Mouse (Mus musculus) frontal cortex, postnatal 14 days (tissue): ENCODE measurements around the gene Ppp1r27.
"Not testable (repeated sequence)": the region's sequence is repeated elsewhere in the genome, so short reads cannot be mapped to it uniquely, and the experiment has no call there.

Source experiments
- DNase-seq, 2 experiments: peaks; one replicate each; pipeline ENCODE4 v3.0.0; 2022; ENCODE audit warnings: low spot score in 2 of 2

Ppp1r27 gene

DNA sequence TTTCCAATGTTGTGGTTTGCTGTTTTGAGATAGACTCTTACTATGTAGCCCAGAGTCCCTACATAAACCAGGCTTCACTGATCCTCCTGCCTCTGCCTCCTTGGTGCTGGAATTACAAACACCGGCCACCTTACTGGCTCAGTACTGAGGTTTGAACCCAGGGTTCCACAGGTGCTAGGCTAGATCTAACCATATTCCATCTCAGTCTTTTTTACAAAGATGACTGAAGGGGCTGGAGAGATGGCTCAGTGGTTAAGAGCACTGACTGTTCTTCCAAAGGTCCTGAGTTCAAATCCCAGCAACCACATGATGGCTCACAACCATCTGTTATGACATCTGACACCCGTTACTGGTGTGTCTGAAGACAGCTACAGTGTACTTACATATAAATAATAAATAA lies 36.7 kb downstream of the Ppp1r27 start:
- DNase-seq = not testable (repeated sequence)

DNA sequence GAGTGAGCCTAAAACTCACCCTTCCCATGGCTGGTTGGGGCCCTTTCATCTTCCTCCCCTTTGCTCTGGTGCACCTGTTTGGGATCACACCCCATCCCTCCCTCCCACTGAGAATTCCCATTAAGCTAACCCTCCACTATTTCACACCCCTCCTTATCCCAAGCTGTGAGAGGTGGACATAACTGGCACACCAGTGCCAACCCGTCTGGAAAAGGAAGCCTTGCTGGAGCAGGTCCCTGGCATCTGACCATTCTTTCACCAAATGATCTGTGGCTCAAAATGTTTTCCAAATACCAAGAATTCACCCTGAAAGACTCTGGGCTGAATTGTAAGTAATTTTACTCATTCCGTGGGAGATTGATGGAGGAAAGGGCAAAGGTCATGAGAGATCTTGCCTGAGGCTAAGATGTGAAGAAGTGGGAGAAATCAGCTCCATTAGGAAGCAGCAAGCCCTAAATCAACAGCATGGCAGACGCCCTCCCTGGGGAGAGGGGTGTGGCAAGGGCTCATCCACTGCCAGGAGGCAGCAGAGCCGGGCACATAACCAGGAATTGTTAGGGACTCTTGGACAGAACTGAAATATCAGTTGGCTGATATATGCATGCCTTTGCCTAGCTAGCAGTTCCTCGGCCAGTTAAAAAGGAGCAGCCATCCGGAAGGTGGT lies 38.0 kb downstream of the Ppp1r27 start:
- DNase-seq = no peak

DNA sequence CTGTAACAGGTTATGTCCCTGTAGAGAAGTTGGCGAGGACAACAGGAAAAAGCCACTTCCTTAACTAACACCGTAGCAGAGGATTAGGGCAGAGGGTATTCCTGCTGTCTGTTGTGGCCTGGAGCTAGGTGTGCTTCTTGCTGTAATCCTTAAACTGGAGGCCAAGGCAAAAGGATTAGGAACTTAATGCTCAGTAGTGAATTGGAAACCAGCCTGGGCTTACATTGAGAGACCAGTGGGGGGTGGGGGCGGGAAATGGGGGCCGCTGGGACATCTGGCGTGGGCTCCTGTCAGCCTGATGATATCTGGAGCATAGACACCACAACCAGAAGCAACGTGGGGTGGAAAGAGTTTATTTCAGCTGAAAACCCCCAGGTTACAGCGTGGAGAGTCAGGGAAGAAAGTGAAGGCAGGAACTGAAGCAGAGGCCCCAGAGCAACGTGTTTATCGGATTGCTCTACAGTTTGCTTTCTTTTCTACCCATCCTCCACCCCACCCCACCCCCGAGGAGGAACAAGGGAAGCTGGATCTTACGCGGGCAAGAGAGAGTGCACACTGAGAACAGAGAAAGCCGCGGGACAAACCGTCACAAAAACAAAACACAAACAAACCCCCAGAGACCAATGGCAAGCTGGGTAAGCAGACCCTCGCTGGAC lies 40.4 kb downstream of the Ppp1r27 start:
- DNase-seq = no peak

DNA sequence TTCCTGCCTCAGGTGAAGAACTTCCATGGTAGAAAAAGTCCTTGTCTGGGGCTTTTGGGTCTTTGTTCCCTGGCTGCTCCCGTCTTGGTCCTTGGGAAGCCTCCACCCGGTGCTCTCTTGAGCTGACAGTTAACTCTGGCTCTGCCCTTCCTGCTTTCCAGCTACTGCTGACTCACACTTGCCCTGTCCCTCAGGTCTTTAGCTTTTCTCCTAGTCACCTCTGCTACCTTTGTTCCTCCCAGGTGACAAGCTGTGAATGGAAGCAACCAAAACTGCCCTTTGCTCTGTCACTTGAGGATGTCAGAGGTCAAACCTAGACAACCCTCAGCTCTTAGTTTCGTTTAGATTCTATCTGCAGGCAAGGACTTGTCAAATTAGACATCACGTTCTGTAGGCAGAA lies 41.0 kb downstream of the Ppp1r27 start:
- no peak for DNase-seq

DNA sequence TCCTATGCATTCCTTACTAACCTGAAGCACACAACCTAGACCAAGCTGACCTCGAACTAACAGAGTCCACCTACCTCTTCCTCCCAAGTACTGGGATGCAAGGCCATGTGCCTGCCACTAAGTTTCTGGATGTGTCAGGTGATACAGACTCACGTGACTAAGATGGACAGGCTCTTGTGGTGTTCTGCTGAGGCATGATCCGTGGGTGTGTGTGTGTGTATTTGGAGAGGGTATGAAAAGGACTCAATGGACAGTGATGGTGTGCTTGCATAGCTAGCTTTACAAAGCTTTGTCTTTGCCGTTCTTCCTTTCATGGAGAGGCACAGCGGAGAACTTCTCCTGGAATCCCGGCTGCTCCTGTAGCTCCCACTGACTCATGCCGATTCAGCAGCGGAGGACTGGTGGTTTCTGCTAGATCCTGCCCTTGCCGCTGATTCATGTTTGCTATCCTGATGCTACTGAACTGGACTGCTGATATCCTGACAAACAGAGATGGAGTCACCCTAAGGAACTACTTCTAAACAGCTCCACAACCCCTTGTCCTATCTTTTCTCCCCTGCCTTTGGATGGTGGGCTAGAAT lies 42.6 kb downstream of the Ppp1r27 start:
- no peak for DNase-seq

DNA sequence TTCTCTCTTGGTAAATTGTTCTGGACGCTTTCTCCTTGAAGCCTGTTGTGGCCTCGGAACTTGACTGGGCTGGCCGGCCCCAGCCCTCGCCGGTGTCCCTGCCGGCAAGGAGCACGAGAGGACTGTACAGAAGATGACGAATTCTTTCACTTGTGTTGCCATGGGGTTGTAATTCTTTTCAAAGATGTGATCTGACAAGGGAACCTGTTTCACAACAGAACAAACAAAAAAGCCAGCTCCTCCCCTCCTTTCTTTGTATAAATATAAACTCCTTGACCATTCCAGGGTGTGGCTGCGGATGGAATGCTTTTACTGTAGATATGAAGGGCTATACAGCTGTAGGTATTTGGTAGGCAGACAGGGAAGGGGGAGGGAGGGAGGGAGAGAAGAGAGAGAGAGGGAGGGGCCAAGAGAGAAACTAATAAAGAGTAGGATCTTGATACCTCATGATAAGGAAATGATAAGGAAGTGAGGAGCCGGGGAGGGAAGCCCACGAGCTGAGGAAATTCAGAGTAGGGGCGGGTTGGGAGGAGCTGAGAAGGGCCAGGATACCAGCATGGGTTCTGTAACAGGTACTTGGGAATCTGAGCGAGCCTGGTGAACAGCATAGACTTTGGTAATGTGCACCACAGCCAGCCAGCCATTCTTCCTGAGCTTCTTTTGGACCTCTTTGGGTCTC lies 43.2 kb downstream of the Ppp1r27 start:
- DNase-seq = no peak

DNA sequence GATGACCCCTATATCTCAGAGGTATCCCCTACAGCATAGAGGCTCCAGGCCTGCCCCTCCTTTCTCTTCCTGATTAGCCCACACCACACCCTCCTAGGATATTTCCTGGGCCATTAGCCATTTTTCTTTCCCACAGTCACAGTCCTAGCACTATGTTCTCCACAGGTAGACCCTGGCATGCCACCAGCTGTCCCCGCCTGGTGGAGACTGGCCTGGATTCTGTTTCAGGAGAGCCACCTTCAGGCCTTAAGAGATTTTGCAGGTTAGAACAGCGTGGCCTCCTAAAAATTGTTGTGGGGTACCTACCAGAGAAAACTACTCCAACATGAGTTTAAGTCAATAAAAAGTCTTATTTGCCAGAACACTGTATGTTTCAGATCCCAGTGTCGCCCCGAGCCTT lies 44.0 kb downstream of the Ppp1r27 start:
- no peak for DNase-seq

DNA sequence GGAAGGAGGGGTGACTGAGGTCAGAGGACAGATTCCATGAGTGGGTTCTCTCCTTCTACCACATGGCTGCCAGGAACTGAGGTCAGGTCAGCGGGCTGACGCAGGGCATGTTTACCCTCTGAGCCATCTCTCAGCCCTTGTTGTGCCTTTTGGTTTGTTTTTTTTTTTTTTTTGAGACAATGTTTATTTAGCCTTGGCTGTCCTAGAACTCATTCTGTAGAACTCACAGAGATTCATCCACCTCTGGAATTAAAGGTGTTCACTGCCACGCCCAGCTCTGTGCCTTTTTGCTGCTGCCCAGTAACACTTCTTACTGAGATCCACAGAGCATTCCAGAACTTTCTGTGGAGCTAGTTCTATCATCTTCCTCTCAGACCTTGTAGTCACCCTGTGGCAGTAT lies 45.3 kb downstream of the Ppp1r27 start:
- no peak for DNase-seq

DNA sequence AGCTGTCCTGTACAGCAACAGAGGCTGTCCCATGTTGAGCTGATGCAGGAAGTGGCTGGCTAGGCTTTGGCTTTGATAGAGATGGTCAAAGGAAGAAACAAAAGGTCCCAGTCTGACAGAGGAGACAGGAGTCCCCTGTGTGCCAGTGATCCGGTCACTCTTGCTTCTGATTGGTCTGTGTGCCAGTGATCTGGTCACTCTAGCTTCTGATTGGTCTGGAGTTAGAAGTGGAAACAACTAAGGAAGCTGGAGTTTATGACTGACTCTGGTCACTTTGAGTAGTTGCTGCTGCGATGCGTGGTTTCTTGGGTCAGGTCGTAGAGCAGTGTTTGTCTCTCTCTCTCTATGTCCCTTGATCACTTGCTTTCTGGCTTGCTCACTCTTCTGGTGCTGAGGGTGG lies 49.2 kb downstream of the Ppp1r27 start:
- no peak for DNase-seq

DNA sequence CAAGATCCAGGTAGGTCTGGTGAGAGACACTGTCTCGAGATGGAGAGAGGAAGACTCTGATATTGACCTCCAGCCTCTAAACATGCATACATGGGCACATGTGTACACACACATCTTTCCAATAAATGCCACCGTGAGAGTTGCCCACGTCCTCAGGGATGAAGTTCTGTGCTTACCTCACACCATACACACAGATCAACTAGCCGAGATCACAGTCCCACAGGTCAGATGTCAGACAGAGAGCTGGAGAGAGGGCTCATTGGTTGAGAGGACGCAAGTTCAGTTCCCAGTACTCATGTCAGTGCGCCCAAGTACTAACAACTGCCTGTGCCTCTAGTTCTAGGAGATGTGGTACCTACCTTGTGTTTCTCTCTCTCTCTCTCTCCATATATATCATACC lies 49.9 kb downstream of the Ppp1r27 start:
- DNase-seq = no peak

DNA sequence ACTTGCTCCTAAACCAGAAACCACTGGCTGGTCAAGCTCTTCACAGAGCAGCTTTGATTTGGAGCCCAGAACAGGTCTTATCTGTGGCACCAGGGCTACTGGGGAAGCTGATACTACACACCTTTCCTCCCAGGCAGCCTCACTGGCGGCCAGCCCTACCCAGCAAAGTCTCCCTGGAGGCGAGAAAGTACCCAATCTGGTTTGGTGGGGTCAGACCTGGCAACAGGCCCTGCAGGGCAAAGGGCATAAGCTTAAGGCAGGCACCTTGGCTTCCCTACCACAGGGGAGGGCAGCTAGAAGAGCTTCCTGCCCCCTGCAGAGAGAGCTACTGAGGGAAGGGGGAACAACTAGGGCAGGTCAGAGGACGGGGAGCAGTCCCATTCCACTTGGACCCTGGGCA lies 50.6 kb downstream of the Ppp1r27 start:
- no peak for DNase-seq
